Mouse (Mus musculus): ENCODE results near the gene Acad11. TPM values are rescaled to one million over a fixed set of nuclear protein-coding genes. Genes with fewer than 3 reads are reported as not detected.

Acad11 gene
- polyA plus RNA-seq, 1 experiment = 28.1 TPM

- H3K27me3 ChIP-seq (ENCODE audit: control insufficient read depth, insufficient read depth, low read length) = no peaks in the 10 kb centered on the region
- TF ChIP-seq POLR2A (IDR thresholded peaks at IDR 0.05; ENCODE audit: borderline replicate concordance, insufficient read depth, low read length) (no peak), CTCF (IDR thresholded peaks at IDR 0.05; ENCODE audit: borderline replicate concordance, insufficient read depth, low read depth, low read length) (no peak)
- no peaks in the 10 kb centered on the region for H3K4me1 ChIP-seq (ENCODE audit: control insufficient read depth, insufficient read depth, low read length)
- H3K4me3 ChIP-seq (replicated peaks; ENCODE audit: insufficient read depth, low read depth, low read length) = no peak overlapping the region
- H3K27ac ChIP-seq (ENCODE audit: insufficient read depth, low read length) = no peak overlapping the region
- DNase-seq = peak in 1 of 2 experiments; percentile 12
- WGBS = 40% methylated on average over 6 of the region's 6 CpGs
Measured at GRCm38 (mm10) chr9:104102301-104102700, 39.1 kb downstream of the Acad11 start.

GRCm38 (mm10) chr9:104102901-104103300 lies 39.7 kb downstream of the Acad11 start:
- no peak overlapping the region for H3K27ac ChIP-seq (ENCODE audit: insufficient read depth, low read length)
- WGBS = 28% methylated on average over 2 of the region's 2 CpGs
- no peak for TF ChIP-seq CTCF (IDR thresholded peaks at IDR 0.05; ENCODE audit: borderline replicate concordance, insufficient read depth, low read depth, low read length)
- no peak for TF ChIP-seq POLR2A (IDR thresholded peaks at IDR 0.05; ENCODE audit: borderline replicate concordance, insufficient read depth, low read length)
- H3K4me3 ChIP-seq (replicated peaks; ENCODE audit: insufficient read depth, low read depth, low read length) = no peak overlapping the region
- H3K4me1 ChIP-seq (ENCODE audit: control insufficient read depth, insufficient read depth, low read length) = no peaks in the 10 kb centered on the region
- DNase-seq = peak in 1 of 2 experiments; percentile 38
- H3K27me3 ChIP-seq (ENCODE audit: control insufficient read depth, insufficient read depth, low read length) = no peaks in the 10 kb centered on the region

- WGBS = 81% methylated on average over 2 of the region's 2 CpGs
- TF ChIP-seq CTCF (IDR thresholded peaks at IDR 0.05; ENCODE audit: borderline replicate concordance, insufficient read depth, low read depth, low read length) (no peak), POLR2A (IDR thresholded peaks at IDR 0.05; ENCODE audit: borderline replicate concordance, insufficient read depth, low read length) (no peak)
- DNase-seq = no peak
- Histone ChIP-seq H3K27ac (ENCODE audit: insufficient read depth, low read length) (no peak overlapping the region), H3K4me1 (ENCODE audit: control insufficient read depth, insufficient read depth, low read length) (no peaks in the 10 kb centered on the region), H3K4me3 (replicated peaks; ENCODE audit: insufficient read depth, low read depth, low read length) (no peak overlapping the region), H3K27me3 (ENCODE audit: control insufficient read depth, insufficient read depth, low read length) (no peaks in the 10 kb centered on the region)
Measured at GRCm38 (mm10) chr9:104104986-104105385, 41.8 kb downstream of the Acad11 start.

- no peaks in the 10 kb centered on the region for H3K27me3 ChIP-seq (ENCODE audit: control insufficient read depth, insufficient read depth, low read length)
- no peak for TF ChIP-seq POLR2A (IDR thresholded peaks at IDR 0.05; ENCODE audit: borderline replicate concordance, insufficient read depth, low read length)
- TF ChIP-seq CTCF (IDR thresholded peaks at IDR 0.05; ENCODE audit: borderline replicate concordance, insufficient read depth, low read depth, low read length) = no peak
- 83% methylated on average over 9 of the region's 9 CpGs for WGBS
- no peak overlapping the region for H3K27ac ChIP-seq (ENCODE audit: insufficient read depth, low read length)
- no peaks in the 10 kb centered on the region for H3K4me1 ChIP-seq (ENCODE audit: control insufficient read depth, insufficient read depth, low read length)
- no peak overlapping the region for H3K4me3 ChIP-seq (replicated peaks; ENCODE audit: insufficient read depth, low read depth, low read length)
- DNase-seq = no peak
Measured at GRCm38 (mm10) chr9:104106930-104107329, 43.8 kb downstream of the Acad11 start.

GRCm38 (mm10) chr9:104107482-104107881 lies 44.3 kb downstream of the Acad11 start:
- H3K4me3 ChIP-seq (replicated peaks; ENCODE audit: insufficient read depth, low read depth, low read length) = no peak overlapping the region
- 77% methylated on average over 6 of the region's 6 CpGs for WGBS
- no peak for TF ChIP-seq POLR2A (IDR thresholded peaks at IDR 0.05; ENCODE audit: borderline replicate concordance, insufficient read depth, low read length)

GRCm38 (mm10) chr9:104108571-104109143 lies 45.5 kb downstream of the Acad11 start:
- WGBS = 69% methylated on average over 2 of the region's 2 CpGs
- no peak overlapping the region for H3K4me3 ChIP-seq (replicated peaks; ENCODE audit: insufficient read depth, low read depth, low read length)
- TF ChIP-seq POLR2A (IDR thresholded peaks at IDR 0.05; ENCODE audit: borderline replicate concordance, insufficient read depth, low read length) = no peak
- no peak for TF ChIP-seq CTCF (IDR thresholded peaks at IDR 0.05; ENCODE audit: borderline replicate concordance, insufficient read depth, low read depth, low read length)

More at GRCm38 (mm10) chr9:104107482-104107881, 44.3 kb downstream of the Acad11 start:
- no peaks in the 10 kb centered on the region for H3K4me1 ChIP-seq (ENCODE audit: control insufficient read depth, insufficient read depth, low read length)
- H3K27ac ChIP-seq (ENCODE audit: insufficient read depth, low read length) = no peak overlapping the region
- no peak for DNase-seq
- no peaks in the 10 kb centered on the region for H3K27me3 ChIP-seq (ENCODE audit: control insufficient read depth, insufficient read depth, low read length)

GRCm38 (mm10) chr9:104109151-104109550 lies 46.0 kb downstream of the Acad11 start:
- no peak overlapping the region for H3K4me3 ChIP-seq (replicated peaks; ENCODE audit: insufficient read depth, low read depth, low read length)
- no peak for TF ChIP-seq CTCF (IDR thresholded peaks at IDR 0.05; ENCODE audit: borderline replicate concordance, insufficient read depth, low read depth, low read length)
- TF ChIP-seq POLR2A (IDR thresholded peaks at IDR 0.05; ENCODE audit: borderline replicate concordance, insufficient read depth, low read length) = no peak
- 87% methylated on average over 5 of the region's 5 CpGs for WGBS
- H3K27ac ChIP-seq (ENCODE audit: insufficient read depth, low read length) = no peak overlapping the region
- no peaks in the 10 kb centered on the region for H3K27me3 ChIP-seq (ENCODE audit: control insufficient read depth, insufficient read depth, low read length)
- DNase-seq = no peak
- no peaks in the 10 kb centered on the region for H3K4me1 ChIP-seq (ENCODE audit: control insufficient read depth, insufficient read depth, low read length)

More at GRCm38 (mm10) chr9:104108571-104109143, 45.5 kb downstream of the Acad11 start:
- Histone ChIP-seq H3K4me1 (ENCODE audit: control insufficient read depth, insufficient read depth, low read length) (no peaks in the 10 kb centered on the region), H3K27ac (ENCODE audit: insufficient read depth, low read length) (no peak overlapping the region), H3K27me3 (ENCODE audit: control insufficient read depth, insufficient read depth, low read length) (no peaks in the 10 kb centered on the region)
- DNase-seq = no peak

- 70% methylated on average over 5 of the region's 5 CpGs for WGBS
- no peak overlapping the region for H3K27ac ChIP-seq (ENCODE audit: insufficient read depth, low read length)
- TF ChIP-seq CTCF (IDR thresholded peaks at IDR 0.05; ENCODE audit: borderline replicate concordance, insufficient read depth, low read depth, low read length) (no peak), POLR2A (IDR thresholded peaks at IDR 0.05; ENCODE audit: borderline replicate concordance, insufficient read depth, low read length) (no peak)
- no peak overlapping the region for H3K4me3 ChIP-seq (replicated peaks; ENCODE audit: insufficient read depth, low read depth, low read length)
- H3K27me3 ChIP-seq (ENCODE audit: control insufficient read depth, insufficient read depth, low read length) = no peaks in the 10 kb centered on the region
- DNase-seq = no peak
- no peaks in the 10 kb centered on the region for H3K4me1 ChIP-seq (ENCODE audit: control insufficient read depth, insufficient read depth, low read length)
Measured at GRCm38 (mm10) chr9:104123101-104123500, 59.9 kb downstream of the Acad11 start.

Measured in cerebellum, adult 2 months (tissue).